Mouse (Mus musculus) midbrain, embryonic 13.5 days (tissue): ENCODE data around the gene Nme4. TPM values are rescaled to one million over a fixed set of nuclear protein-coding genes. Genes with fewer than 3 reads are reported as not detected.
"Not testable (repeated sequence)": the region's sequence is repeated elsewhere in the genome, so short reads cannot be mapped to it uniquely, and the experiment has no call there.

Source experiments
- ATAC-seq: fragments of 200-750 bp; cut with Nextera tagmentation; 2 replicates; pipeline ENCODE4 v1.8.0; 2017; ENCODE audit warnings: mild to moderate bottlenecking, moderate TSS enrichment, moderate library complexity
- H3K27ac ChIP-seq: fragments of 300-500 bp; sonication (generic); 2 replicates; pipeline ENCODE4 v1.5.1; 2015; ENCODE audit warnings: inconsistent platforms, mild to moderate bottlenecking, moderate library complexity
- H3K27me3 ChIP-seq: fragments of 300-500 bp; sonication (generic); 2 replicates; pipeline ENCODE4 v1.6.1; 2015; ENCODE audit warnings: mild to moderate bottlenecking, inconsistent platforms
- H3K36me3 ChIP-seq: fragments of 300-500 bp; sonication (generic); 2 replicates; pipeline ENCODE4 v1.6.1; 2015; ENCODE audit warnings: mild to moderate bottlenecking, inconsistent platforms
- H3K4me1 ChIP-seq: fragments of 300-500 bp; sonication (generic); replicated peaks from 2 replicates; pipeline ENCODE4 v1.6.1; 2015; ENCODE audit warnings: inconsistent platforms
- H3K4me2 ChIP-seq: fragments of 300-500 bp; sonication (generic); replicated peaks from 2 replicates; pipeline ENCODE4 v1.6.1; 2015; ENCODE audit warnings: moderate library complexity, mild to moderate bottlenecking, inconsistent platforms
- H3K4me3 ChIP-seq: fragments of 300-500 bp; sonication (generic); replicated peaks from 2 replicates; pipeline ENCODE4 v1.5.1; 2015; ENCODE audit warnings: mild to moderate bottlenecking, inconsistent platforms
- H3K9ac ChIP-seq: fragments of 300-500 bp; sonication (generic); replicated peaks from 2 replicates; pipeline ENCODE4 v1.6.1; 2015; ENCODE audit warnings: mild to moderate bottlenecking, inconsistent platforms
- H3K9me3 ChIP-seq: fragments of 300-500 bp; sonication (generic); 2 replicates; pipeline ENCODE4 v1.6.1; 2016; ENCODE audit warnings: mild to moderate bottlenecking, inconsistent platforms
- WGBS: fragments of 180-500 bp; shearing (Covaris S2); methylation state at CpG from one replicate; pipeline ENCODE4 v1.1.7; 2015; 5-methylcytosine and 5-hydroxymethylcytosine counted together
- polyA plus RNA-seq: library from polyadenylated mRNA; unstranded; fragments of >200 nt; fragmentation: Nextera tagmentation; extraction: Ambion mirVana; gene quantifications from 2 replicates; pipeline ENCODE4 v1.2.1, GENCODE M21; 2015

The Nme4 gene
- polyA plus RNA-seq, 1 experiment from 2014 or later, result 36.8 TPM

GRCm38 (mm10) chr17:26112751-26113150 is 17.3 kb upstream of the Nme4 start:
- peaks cover 21% of the 10 kb centered on the region for H3K4me1 ChIP-seq
- H3K27me3 ChIP-seq, result peaks cover 63% of the 10 kb centered on the region
- 15% methylated on average over 14 of the region's 14 CpGs for WGBS
- no peak for ATAC-seq
- H3K9ac ChIP-seq, result peak overlapping the region; percentile 85
- no peaks in the 10 kb centered on the region for H3K9me3 ChIP-seq
- peak overlapping the region; percentile 77 for H3K4me3 ChIP-seq
- H3K4me2 ChIP-seq, result peak overlapping the region; percentile 93
- no peaks in the 10 kb centered on the region for H3K36me3 ChIP-seq
- H3K27ac ChIP-seq, result no peak overlapping the region

- Histone ChIP-seq H3K27ac (no peak overlapping the region), H3K4me3 (no peak overlapping the region), H3K4me1 (peaks cover 21% of the 10 kb centered on the region), H3K9me3 (no peaks in the 10 kb centered on the region), H3K4me2 (no peak overlapping the region), H3K27me3 (peaks cover 53% of the 10 kb centered on the region), H3K9ac (no peak overlapping the region), H3K36me3 (no peaks in the 10 kb centered on the region)
- WGBS, result 20% methylated on average over 4 of the region's 4 CpGs
- ATAC-seq, result no peak
Measured at GRCm38 (mm10) chr17:26111722-26112121, 16.3 kb upstream of the Nme4 start.

GRCm38 (mm10) chr17:26111024-26111423 is 15.6 kb upstream of the Nme4 start:
- ATAC-seq, result no peak
- Histone ChIP-seq H3K9ac (no peak overlapping the region), H3K4me3 (no peak overlapping the region), H3K36me3 (no peaks in the 10 kb centered on the region), H3K27me3 (peaks cover 46% of the 10 kb centered on the region), H3K9me3 (no peaks in the 10 kb centered on the region), H3K4me1 (peaks cover 21% of the 10 kb centered on the region), H3K27ac (no peak overlapping the region), H3K4me2 (no peak overlapping the region)
- WGBS, result 3% methylated on average over 4 of the region's 4 CpGs

DNA sequence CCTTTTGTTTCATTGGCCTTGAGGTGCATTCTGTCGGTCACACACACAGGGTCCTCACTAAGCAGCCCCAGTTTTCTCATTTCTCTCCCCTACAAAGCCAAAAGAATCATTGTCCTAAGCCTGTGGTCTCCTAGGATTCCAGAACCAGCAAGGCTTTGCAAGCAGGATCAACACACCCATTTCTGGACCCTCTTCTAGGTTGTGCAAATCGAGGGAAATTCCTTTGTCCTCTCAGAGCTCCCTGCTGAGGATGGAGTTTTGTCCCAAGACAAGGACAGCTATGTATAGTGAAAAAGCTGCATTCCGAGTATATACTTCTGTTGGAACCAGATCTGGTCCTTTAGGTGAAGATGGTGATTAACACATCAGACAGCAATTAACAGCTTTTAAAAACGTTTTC is 14.8 kb upstream of the Nme4 start:
- H3K4me3 ChIP-seq, result no peak overlapping the region
- no peak for ATAC-seq
- no peaks in the 10 kb centered on the region for H3K9me3 ChIP-seq
- H3K4me1 ChIP-seq, result peaks cover 21% of the 10 kb centered on the region
- H3K4me2 ChIP-seq, result no peak overlapping the region
- H3K36me3 ChIP-seq, result no peaks in the 10 kb centered on the region
- H3K27me3 ChIP-seq, result peaks cover 37% of the 10 kb centered on the region
- WGBS, result 18% methylated on average over 4 of the region's 4 CpGs
- no peak overlapping the region for H3K9ac ChIP-seq
- H3K27ac ChIP-seq, result no peak overlapping the region

GRCm38 (mm10) chr17:26105619-26106018 is 10.2 kb upstream of the Nme4 start:
- 67% methylated on average over 3 of the region's 4 CpGs for WGBS
- H3K9ac ChIP-seq, result no peak overlapping the region
- H3K4me1 ChIP-seq, result peaks cover under 1% of the 10 kb centered on the region; the same call in 1 of the 2 replicates
- no peaks in the 10 kb centered on the region for H3K36me3 ChIP-seq
- no peak overlapping the region for H3K4me2 ChIP-seq
- H3K27me3 ChIP-seq, result peaks cover 5% of the 10 kb centered on the region; the same call in 1 of the 2 replicates
- no peak for ATAC-seq
- H3K27ac ChIP-seq, result no peak overlapping the region
- no peak overlapping the region for H3K4me3 ChIP-seq
- H3K9me3 ChIP-seq, result no peaks in the 10 kb centered on the region

GRCm38 (mm10) chr17:26101478-26101877 is 6.1 kb upstream of the Nme4 start:
- ATAC-seq, result no peak
- Histone ChIP-seq H3K9me3 (no peaks in the 10 kb centered on the region), H3K4me3 (no peak overlapping the region), H3K27me3 (no peaks in the 10 kb centered on the region), H3K27ac (no peak overlapping the region), H3K36me3 (no peaks in the 10 kb centered on the region), H3K9ac (no peak overlapping the region), H3K4me1 (no peaks in the 10 kb centered on the region), H3K4me2 (no peak overlapping the region)
- 26% methylated on average over 4 of the region's 4 CpGs for WGBS

GRCm38 (mm10) chr17:26100166-26100565 is 4.8 kb upstream of the Nme4 start:
- H3K4me2 ChIP-seq, result no peak overlapping the region
- no peak for ATAC-seq
- H3K27ac ChIP-seq, result no peak overlapping the region
- WGBS, result 43% methylated on average over 2 of the region's 2 CpGs
- no peak overlapping the region for H3K4me3 ChIP-seq
- H3K27me3 ChIP-seq, result no peaks in the 10 kb centered on the region
- no peaks in the 10 kb centered on the region for H3K9me3 ChIP-seq
- peaks cover 4% of the 10 kb centered on the region; the same call in 1 of the 2 replicates for H3K4me1 ChIP-seq
- no peaks in the 10 kb centered on the region for H3K36me3 ChIP-seq
- H3K9ac ChIP-seq, result no peak overlapping the region

DNA sequence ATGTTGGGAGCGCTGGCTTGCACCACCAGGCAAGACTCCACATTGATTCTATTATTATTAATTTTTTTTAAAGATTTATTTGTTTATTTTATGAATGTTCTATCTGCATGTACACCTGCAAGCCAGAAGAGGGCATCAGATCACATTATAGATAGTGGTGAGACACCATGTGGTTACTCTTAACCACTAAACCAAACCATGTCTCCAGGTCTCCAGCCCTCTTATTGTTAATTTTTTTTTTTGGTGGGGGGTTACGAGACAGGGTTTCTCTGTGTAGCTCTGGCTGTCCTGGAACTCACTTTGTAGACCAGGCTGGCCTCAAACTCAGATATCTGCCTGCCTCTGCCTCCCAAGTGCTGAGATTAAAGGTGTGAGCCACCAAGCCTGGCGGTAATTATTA is 3.9 kb upstream of the Nme4 start:
- not testable (repeated sequence) for ATAC-seq, H3K36me3 ChIP-seq, H3K4me3 ChIP-seq, H3K4me2 ChIP-seq, H3K27me3 ChIP-seq, H3K9ac ChIP-seq, H3K27ac ChIP-seq, H3K9me3 ChIP-seq
- H3K4me1 ChIP-seq, result peaks cover 11% of the 10 kb centered on the region; the same call in 1 of the 2 replicates
- 68% methylated on average over 3 of the region's 3 CpGs for WGBS

DNA sequence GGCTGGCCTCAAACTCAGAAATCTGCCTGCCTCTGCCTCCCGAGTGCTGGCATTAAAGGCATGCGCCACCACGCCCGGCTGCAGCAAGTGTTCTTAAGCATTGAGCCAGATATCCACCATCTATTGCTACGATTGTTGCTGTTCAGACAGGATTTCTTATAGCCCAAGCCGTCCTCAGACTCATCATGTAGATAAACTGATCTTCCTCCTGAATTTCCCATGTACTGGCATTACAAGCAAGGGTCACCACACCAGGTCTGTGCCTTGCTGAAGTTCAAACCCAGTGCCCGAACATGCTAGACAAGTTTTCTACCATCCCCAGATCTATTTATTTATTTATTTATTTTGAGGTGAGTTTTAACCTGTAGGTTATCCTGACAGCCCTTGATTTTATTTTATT is 3.1 kb upstream of the Nme4 start:
- Histone ChIP-seq H3K36me3 (no peaks in the 10 kb centered on the region), H3K9me3 (no peaks in the 10 kb centered on the region), H3K4me3 (no peak overlapping the region), H3K4me1 (peaks cover 14% of the 10 kb centered on the region; the same call in 1 of the 2 replicates), H3K4me2 (no peak overlapping the region), H3K27me3 (no peaks in the 10 kb centered on the region), H3K27ac (no peak overlapping the region), H3K9ac (no peak overlapping the region)
- ATAC-seq, result no peak
- 94% methylated on average over 7 of the region's 7 CpGs for whole genome bisulfite sequencing

- H3K9me3 ChIP-seq, result no peaks in the 10 kb centered on the region
- H3K27me3 ChIP-seq, result no peaks in the 10 kb centered on the region
- 22% methylated on average over 9 of the region's 9 CpGs for WGBS
- H3K36me3 ChIP-seq, result no peaks in the 10 kb centered on the region
- peaks cover 17% of the 10 kb centered on the region; the same call in 1 of the 2 replicates for H3K4me1 ChIP-seq
- H3K4me3 ChIP-seq, result peak overlapping the region; percentile 56
- no peak for ATAC-seq
- H3K4me2 ChIP-seq, result peak overlapping the region; percentile 67
- peak overlapping the region; percentile 81 for H3K9ac ChIP-seq
- H3K27ac ChIP-seq, result peak overlapping the region; percentile 31; the same call in 1 of the 2 replicates
Measured at GRCm38 (mm10) chr17:26094531-26095110, 781 bp downstream of the Nme4 start.

DNA sequence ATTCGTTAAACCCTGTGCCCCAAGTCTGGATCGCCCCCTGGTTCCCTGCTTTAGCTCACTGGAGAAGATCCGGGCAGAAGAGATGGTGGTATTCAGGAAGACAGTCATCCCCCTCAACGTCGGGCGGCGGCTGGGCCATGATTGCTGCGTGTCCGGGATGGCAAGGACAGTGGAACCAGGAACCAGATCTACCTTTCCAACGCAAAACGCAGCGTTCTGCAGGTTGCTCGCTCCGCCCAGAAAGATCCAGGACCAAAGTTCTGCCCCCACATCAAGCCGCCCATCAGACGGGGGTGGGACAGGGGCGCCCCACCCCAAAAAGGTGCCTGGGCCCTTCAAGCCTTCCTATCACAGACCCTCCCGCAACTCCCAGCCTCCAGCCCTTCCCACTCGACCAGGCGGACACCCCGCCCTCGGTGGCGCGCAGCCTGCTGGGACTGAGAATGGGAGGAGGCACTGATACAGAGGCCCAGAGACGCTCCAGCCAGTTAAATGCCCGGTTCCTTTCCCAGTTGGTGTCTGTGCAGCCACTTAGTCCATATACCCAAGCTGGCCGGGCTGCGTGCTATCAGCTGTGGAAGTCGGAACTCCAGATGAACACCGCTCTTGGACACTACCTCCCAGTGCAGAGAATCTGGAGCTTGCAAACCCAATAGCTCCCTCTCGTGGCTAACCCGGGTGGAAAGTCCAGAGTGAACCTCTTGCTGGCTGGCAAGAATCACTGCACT is 5.3 kb downstream of the Nme4 start, which contains the start of gene Decr2:
TSS of gene Decr2 (minus strand) at position 433 of the 728 bp plus-strand sequence.
- Histone ChIP-seq H3K9ac (peak within 1 kb of the TSS; percentile 78), H3K27me3 (no peaks in the 10 kb centered on the region), H3K4me3 (peak within 1 kb of the TSS; percentile 59), H3K4me1 (peaks cover 16% of the 10 kb centered on the region; the same call in 1 of the 2 replicates), H3K9me3 (no peaks in the 10 kb centered on the region), H3K36me3 (no peaks in the 10 kb centered on the region), H3K27ac (peak within 1 kb of the TSS; percentile 82), H3K4me2 (peak within 1 kb of the TSS; percentile 90)
- peak; percentile 85 for ATAC-seq
- 2% methylated on average over 31 of the region's 32 CpGs for WGBS

DNA sequence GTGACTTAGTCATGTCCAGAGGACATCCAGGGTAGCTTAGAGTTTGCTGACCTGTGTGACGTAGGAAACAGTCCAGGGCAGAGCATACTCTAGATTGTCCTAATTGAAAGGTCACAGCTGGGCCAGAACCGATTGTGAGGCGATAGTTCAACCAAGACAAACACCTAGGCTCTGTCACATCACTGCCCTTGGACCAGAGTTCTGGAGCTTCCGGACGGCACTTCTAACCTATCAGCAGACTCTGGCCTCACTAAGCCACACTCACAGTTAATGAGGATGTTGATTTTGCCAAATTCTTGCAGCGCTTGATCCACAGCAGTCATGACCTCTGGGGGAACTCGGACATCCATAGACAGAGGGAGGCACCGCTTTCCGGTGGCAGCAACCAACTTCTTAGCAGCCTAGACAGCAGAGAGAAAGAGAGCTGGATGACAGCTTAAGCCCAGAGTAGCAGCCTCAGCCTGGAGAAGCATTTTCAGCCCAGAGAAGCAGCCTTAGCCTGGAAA is 8.3 kb downstream of the Nme4 start:
- Histone ChIP-seq H3K4me1 (peaks cover 6% of the 10 kb centered on the region; the same call in 1 of the 2 replicates), H3K4me3 (no peak overlapping the region), H3K9ac (no peak overlapping the region), H3K27ac (no peak overlapping the region), H3K4me2 (no peak overlapping the region), H3K27me3 (no peaks in the 10 kb centered on the region), H3K9me3 (no peaks in the 10 kb centered on the region), H3K36me3 (peaks cover 7% of the 10 kb centered on the region)
- WGBS, result 91% methylated on average over 9 of the region's 9 CpGs
- ATAC-seq, result no peak
